Mouse (Mus musculus) hindbrain, embryonic 12.5 days (tissue): ENCODE results near the gene Dnm1. TPM values are rescaled to one million over a fixed set of nuclear protein-coding genes. Genes with fewer than 3 reads are reported as not detected.
A peak's percentile ranks its signal among the peaks of the same experiment; 100 is the strongest.

Source experiments
- ATAC-seq: fragments of 200-750 bp; cut with Nextera tagmentation; 2 replicates; pipeline ENCODE4 v1.8.0; 2017; ENCODE audit warnings: moderate TSS enrichment; ENCODE audit not compliant: low FRiP score
- H3K27ac ChIP-seq: fragments of 300-500 bp; sonication (generic); 2 replicates; pipeline ENCODE4 v1.5.1; 2016; ENCODE audit warnings: mild to moderate bottlenecking
- H3K27me3 ChIP-seq: fragments of 300-500 bp; sonication (generic); 2 replicates; pipeline ENCODE4 v1.6.1; 2016; ENCODE audit warnings: mild to moderate bottlenecking
- H3K36me3 ChIP-seq: fragments of 300-500 bp; sonication (generic); 2 replicates; pipeline ENCODE4 v1.6.1; 2016; ENCODE audit warnings: mild to moderate bottlenecking
- H3K4me1 ChIP-seq: fragments of 300-500 bp; sonication (generic); 2 replicates; pipeline ENCODE4 v1.6.1; 2016
- H3K4me2 ChIP-seq: fragments of 300-500 bp; sonication (generic); replicated peaks from 2 replicates; pipeline ENCODE4 v1.6.1; 2016; ENCODE audit warnings: mild to moderate bottlenecking
- H3K4me3 ChIP-seq: fragments of 300-500 bp; sonication (generic); 2 replicates; pipeline ENCODE4 v1.5.1; 2016; ENCODE audit warnings: mild to moderate bottlenecking
- H3K9ac ChIP-seq: fragments of 300-500 bp; sonication (generic); 2 replicates; pipeline ENCODE4 v1.6.1; 2016; ENCODE audit warnings: mild to moderate bottlenecking, moderate library complexity
- H3K9me3 ChIP-seq: fragments of 300-500 bp; sonication (generic); replicated peaks from 2 replicates; pipeline ENCODE4 v1.6.1; 2016; ENCODE audit warnings: mild to moderate bottlenecking
- WGBS: fragments of 180-500 bp; shearing (Covaris S2); methylation state at CpG from one replicate; pipeline ENCODE4 v1.1.7; 2016; 5-methylcytosine and 5-hydroxymethylcytosine counted together
- polyA plus RNA-seq: library from polyadenylated mRNA; unstranded; fragments of >200 nt; fragmentation: Nextera tagmentation; extraction: Ambion mirVana; gene quantifications from 2 replicates; pipeline ENCODE4 v1.2.1, GENCODE M21; 2016

Dnm1 gene
- polyA plus RNA-seq, 1 experiment from 2014 or later: 44.4 TPM

DNA sequence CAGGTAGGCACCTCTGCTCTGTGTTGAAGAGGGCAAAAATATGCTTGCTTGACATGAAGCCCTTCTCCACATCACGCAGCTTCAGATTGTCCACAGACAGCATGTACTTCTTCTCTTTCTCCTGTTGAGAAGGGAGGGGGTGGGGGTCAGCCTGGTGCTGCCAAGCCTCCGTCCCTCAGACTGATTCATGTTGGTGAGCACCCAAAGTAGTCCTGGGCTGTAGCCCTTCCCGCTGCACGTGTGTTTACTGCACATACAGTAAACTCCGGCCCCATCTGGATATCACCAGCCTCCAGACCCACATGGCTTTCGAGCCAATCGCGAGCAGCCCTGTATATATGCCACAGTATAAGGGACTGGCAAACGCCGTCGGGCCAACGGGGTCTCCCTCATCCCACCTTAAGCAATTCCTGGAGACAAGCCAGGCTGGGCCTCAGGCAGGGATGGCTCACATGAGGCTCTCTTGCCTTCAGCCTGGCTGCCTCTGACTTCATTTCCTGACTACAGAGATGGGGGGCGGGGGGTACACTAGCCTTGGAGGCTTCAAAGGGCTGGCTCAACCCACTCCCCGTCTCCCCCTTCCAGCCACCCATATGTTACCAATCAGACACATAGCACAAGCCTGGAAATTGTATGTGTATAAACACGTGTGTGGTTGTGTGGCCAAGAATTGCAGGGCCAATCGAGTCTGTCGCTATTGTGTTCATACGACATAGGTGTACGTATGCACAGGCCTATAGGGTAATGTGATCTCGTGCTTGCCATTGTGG, 36.1 kb downstream of the Dnm1 start:
- H3K9me3 ChIP-seq: no peaks in the 10 kb centered on the region
- 61% methylated on average over 20 of the region's 20 CpGs for WGBS
- H3K27me3 ChIP-seq: peaks cover 47% of the 10 kb centered on the region
- H3K4me2 ChIP-seq: peak overlapping the region; percentile 52; the same call in 1 of the 2 replicates
- peaks cover 53% of the 10 kb centered on the region for H3K4me1 ChIP-seq
- no peak overlapping the region for H3K4me3 ChIP-seq
- no peak overlapping the region for H3K9ac ChIP-seq
- no peak for ATAC-seq
- H3K27ac ChIP-seq: peak overlapping the region; percentile 87
- H3K36me3 ChIP-seq: no peaks in the 10 kb centered on the region

DNA sequence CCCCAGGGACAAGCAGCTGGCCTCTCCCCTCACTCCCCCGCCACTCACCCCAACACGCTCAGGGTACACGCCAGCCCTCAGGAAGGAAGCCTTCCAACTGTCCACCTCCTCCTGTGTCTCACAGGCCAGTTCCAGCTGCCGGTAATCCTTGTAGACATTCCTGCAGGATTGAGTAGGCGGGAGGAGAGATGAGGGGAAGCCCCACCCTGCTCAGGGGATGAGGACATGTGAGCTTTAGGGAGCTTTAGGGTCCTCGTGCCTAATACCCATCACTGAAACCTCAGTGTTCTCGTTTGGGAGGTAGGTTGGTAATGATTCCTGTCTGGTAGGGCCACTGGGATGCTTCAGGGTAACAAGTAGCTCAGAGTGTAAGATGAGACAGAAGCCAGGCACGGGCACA, 37.4 kb downstream of the Dnm1 start:
- H3K36me3 ChIP-seq: no peaks in the 10 kb centered on the region; the same call in 1 of the 2 replicates
- no peak overlapping the region for H3K4me3 ChIP-seq
- no peak overlapping the region for H3K9ac ChIP-seq
- peaks cover 51% of the 10 kb centered on the region for H3K27me3 ChIP-seq
- no peaks in the 10 kb centered on the region for H3K9me3 ChIP-seq
- ATAC-seq: no peak
- no peak overlapping the region for H3K4me2 ChIP-seq
- peak overlapping the region; percentile 69 for H3K27ac ChIP-seq
- H3K4me1 ChIP-seq: peaks cover 61% of the 10 kb centered on the region
- WGBS: 24% methylated on average over 8 of the region's 8 CpGs

DNA sequence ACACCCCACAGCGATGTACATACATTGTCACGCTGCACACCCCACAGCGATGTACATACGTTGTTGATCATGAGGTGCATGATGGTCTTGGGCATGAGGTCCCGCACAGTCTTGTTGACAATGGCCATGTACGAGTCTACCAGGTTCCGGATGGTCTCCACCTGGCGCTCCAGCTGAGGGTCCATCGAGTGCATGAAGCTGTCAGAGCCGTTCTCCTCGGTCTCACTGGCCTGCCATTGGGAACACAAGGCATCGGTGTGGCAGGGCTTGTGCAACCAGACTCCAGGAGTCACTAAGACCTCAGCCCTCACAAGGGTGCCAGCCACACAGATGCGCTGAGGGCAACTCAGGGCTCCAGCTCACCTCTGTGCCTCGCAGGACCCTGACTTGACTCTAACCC, 38.3 kb downstream of the Dnm1 start:
- ATAC-seq: no peak
- Histone ChIP-seq H3K4me2 (no peak overlapping the region), H3K36me3 (peaks cover 6% of the 10 kb centered on the region), H3K27me3 (peaks cover 51% of the 10 kb centered on the region), H3K4me1 (peaks cover 62% of the 10 kb centered on the region), H3K9me3 (no peaks in the 10 kb centered on the region), H3K9ac (no peak overlapping the region), H3K27ac (peak overlapping the region; percentile 69; the same call in 1 of the 2 replicates), H3K4me3 (no peak overlapping the region)
- WGBS: 94% methylated on average over 14 of the region's 14 CpGs

DNA sequence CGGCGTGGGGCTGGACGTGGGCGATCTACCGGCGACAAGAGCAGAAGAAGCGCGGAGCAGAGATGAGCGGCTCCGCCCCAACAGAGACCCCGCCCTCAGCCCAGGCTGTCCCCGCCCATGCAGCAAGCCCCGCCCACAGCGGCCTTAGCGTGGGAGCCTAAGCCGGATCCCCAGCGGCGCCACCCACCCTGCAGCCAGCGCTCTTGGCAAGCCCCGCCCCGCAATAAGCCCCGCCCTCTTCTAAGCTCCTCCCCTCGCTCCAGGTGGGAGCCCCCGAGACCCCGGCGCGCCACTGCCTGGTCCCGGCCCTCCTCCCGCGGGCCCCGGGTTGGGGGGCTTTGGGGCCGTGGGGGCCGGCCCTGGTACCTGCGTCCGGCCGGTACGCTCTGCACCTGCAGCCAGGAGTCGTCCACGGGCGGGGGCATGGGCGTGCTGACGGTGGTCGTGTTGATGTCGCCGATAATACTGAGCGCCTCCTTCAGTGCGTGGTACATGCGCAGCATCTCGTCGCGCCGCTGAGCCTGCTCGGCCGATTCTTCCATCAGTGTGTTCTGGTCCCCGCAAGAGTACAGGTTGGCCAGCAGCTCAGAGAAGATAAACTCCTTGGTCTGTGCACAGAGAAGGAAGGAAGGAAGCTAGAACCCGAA, 40.7 kb downstream of the Dnm1 start:
- H3K27ac ChIP-seq: peak overlapping the region; percentile 46; the same call in 1 of the 2 replicates
- peaks cover 36% of the 10 kb centered on the region for H3K27me3 ChIP-seq
- H3K4me2 ChIP-seq: peak overlapping the region; percentile 94
- peak overlapping the region; percentile 54 for H3K4me3 ChIP-seq
- peak overlapping the region; percentile 86 for H3K9ac ChIP-seq
- peaks cover 22% of the 10 kb centered on the region for H3K36me3 ChIP-seq
- no peaks in the 10 kb centered on the region for H3K9me3 ChIP-seq
- WGBS: under 1% methylated on average over 53 of the region's 56 CpGs
- H3K4me1 ChIP-seq: peaks cover 42% of the 10 kb centered on the region
- ATAC-seq: peak; percentile 62

DNA sequence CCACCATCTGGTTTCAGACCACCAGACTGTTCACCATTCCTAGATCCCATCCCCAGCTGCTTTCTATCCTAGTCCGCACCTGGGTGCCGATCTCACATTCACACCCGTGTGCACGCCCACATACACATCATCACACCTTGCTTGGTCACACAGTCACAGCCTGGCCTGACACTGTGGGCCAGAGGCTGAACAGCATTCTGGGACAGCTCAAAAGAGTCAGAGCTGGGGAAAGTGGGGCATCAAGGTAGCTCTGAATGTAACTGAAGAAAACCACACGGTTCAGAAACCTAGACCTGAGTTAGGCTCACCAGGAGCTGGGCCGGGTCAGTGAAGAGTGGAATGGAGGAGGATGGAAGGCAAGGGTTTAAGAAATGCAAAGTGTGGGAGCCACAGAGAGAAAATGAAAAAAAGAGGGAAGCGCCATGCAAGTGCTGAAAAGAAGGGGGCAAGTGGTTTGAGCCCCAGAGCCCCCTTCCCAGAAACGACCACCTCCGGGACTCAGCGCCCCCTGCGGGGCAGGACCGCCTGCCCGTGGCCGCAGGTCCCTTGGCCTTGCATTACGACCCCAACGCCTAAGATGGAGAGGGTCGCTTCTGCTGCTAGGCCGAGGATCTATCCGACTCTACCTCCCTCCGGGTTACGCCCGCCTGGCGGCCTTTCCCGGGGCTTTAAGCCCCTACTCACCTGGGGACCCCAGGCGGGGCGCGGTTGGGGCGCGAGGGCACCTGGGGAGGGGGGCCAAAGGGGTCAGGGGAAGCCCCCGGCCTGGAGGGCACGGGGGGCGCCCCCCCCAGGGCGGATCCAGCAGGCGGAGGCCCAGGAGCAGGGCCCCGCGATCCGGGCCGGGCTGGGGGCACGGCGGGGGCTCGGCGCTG, 41.5 kb downstream of the Dnm1 start:
- Histone ChIP-seq H3K9ac (peak overlapping the region; percentile 86), H3K4me1 (peaks cover 35% of the 10 kb centered on the region), H3K36me3 (peaks cover 28% of the 10 kb centered on the region), H3K4me3 (peak overlapping the region; percentile 54), H3K27ac (peak overlapping the region; percentile 18; the same call in 1 of the 2 replicates), H3K27me3 (peaks cover 28% of the 10 kb centered on the region), H3K4me2 (peak overlapping the region; percentile 94), H3K9me3 (no peaks in the 10 kb centered on the region)
- WGBS: 10% methylated on average over 40 of the region's 42 CpGs
- ATAC-seq: 0 out of 2 replicates have a peak, but pooled peaks have one; percentile 7

DNA sequence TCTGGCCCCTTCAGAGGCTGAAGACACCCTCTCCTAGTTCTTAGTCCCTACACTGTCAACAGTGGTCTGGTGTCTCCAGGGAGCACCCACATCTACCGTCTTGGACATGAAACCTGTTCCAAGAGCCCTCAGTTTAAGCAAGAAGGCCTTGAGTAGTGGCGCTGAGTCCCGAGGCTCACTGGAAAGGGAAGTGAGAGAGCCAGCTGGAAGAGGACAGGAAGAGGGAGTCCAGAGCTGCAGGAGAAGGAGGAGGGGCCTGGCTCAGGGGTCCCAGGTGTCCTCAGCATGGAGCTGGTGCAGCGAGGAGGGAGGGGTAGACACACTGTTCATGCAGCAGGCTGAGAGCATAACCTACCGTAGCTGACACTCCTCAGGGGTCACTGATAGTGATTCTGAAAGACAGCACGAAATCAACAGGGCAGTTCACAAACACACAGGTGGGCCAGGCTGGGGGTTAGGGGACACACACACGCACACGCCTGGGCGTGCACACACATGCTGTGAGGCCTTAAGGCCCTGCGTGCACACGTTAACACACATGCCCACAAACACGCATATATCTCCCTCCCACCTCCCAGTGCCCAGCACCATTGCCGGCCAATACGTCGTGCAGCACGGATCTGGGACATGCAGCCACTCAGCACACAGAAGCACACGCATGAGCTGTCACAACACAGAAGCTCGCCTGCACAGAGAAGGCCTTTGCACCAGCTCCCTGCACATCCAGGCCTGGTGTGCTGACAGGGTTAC, 42.9 kb downstream of the Dnm1 start:
- H3K4me2 ChIP-seq: peak overlapping the region; percentile 94
- peaks cover 21% of the 10 kb centered on the region; the same call in 1 of the 2 replicates for H3K27me3 ChIP-seq
- no peak overlapping the region; the same call in 1 of the 2 replicates for H3K4me3 ChIP-seq
- H3K4me1 ChIP-seq: peaks cover 25% of the 10 kb centered on the region
- ATAC-seq: no peak
- H3K27ac ChIP-seq: no peak overlapping the region
- no peak overlapping the region for H3K9ac ChIP-seq
- no peaks in the 10 kb centered on the region for H3K9me3 ChIP-seq
- 87% methylated on average over 18 of the region's 18 CpGs for WGBS
- peaks cover 42% of the 10 kb centered on the region for H3K36me3 ChIP-seq

DNA sequence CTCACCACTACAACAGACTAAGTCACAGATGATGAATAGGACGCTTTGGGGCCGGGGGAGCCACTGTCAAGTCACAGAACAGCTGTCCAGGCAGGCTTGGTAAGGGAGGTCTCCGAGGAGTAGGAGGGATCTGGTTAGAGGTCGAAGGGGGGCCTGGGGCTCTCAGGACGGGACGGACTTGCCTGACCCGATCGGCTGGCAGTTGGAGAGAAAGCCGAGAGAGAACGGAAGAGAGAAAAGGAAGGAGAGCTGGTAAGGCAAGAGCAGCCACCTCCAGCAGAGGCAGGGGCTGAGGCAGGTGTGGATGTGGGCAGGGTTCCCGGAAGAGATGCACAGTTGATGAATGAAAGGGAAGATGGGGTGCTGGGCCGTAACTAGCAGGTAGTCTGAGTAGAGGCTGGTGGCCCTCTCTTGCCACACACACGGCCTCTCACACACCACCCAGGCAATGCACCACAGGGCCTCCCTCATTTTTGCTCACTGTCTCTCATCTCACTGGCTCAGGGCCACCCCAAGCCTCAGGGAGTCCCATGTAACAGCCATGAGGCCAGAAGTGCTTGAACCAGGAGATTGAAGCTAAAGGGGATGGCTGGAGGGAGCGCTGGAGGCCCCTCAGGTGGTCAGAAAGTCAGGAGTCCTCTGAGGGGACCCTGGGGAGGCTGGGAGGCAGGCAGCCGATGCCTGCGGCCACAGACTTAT, 44.1 kb downstream of the Dnm1 start:
- ATAC-seq: no peak
- no peaks in the 10 kb centered on the region for H3K9me3 ChIP-seq
- H3K27ac ChIP-seq: no peak overlapping the region
- 82% methylated on average over 16 of the region's 16 CpGs for WGBS
- H3K4me3 ChIP-seq: no peak overlapping the region
- H3K4me2 ChIP-seq: no peak overlapping the region
- H3K4me1 ChIP-seq: peaks cover 26% of the 10 kb centered on the region
- peaks cover 16% of the 10 kb centered on the region; the same call in 1 of the 2 replicates for H3K27me3 ChIP-seq
- no peak overlapping the region for H3K9ac ChIP-seq
- H3K36me3 ChIP-seq: peaks cover 55% of the 10 kb centered on the region

DNA sequence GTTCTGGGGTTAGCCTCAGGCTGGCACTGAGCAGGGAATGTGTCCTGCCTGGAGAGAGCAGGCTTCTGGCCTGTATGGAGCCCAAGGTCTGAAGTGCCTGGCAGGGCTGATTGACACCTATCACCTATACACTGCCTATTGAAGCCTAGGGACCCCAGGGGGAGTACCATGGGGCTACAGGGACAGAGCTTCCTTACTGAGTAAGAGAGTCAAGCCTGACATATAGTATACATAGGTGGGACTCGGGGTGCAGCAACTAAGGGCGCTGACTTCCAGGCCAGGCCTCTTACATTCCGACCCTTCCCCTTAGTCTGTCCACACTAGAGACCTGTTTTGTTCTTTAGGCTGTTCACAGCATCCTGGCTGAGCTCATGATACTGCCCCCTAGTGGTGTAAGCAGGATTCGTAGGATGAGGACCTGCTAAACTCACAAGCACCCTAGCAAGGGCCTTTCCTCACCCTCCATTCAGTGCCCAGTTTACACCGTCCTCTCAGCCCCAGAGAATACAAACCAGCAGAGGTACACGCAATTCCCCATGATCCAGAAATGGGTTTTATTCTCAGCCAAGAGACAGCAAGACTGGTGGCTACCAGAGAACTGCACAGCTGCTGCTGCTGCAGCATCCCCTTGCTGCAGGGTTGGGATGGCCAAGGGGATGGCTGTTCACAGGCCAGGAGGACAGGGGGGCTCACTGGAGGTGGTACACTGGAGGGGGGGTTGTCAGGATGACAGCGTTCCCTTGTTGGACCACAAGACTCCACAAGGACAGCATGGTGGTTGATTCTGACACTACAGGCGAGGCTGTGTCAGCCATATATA, 45.0 kb downstream of the Dnm1 start:
- H3K9ac ChIP-seq: no peak overlapping the region
- no peak overlapping the region for H3K27ac ChIP-seq
- peaks cover 12% of the 10 kb centered on the region; the same call in 1 of the 2 replicates for H3K27me3 ChIP-seq
- 55% methylated on average over 8 of the region's 8 CpGs for WGBS
- peaks cover 29% of the 10 kb centered on the region for H3K4me1 ChIP-seq
- peaks cover 64% of the 10 kb centered on the region for H3K36me3 ChIP-seq
- no peak overlapping the region for H3K4me2 ChIP-seq
- no peak overlapping the region for H3K4me3 ChIP-seq
- no peaks in the 10 kb centered on the region for H3K9me3 ChIP-seq
- no peak for ATAC-seq

DNA sequence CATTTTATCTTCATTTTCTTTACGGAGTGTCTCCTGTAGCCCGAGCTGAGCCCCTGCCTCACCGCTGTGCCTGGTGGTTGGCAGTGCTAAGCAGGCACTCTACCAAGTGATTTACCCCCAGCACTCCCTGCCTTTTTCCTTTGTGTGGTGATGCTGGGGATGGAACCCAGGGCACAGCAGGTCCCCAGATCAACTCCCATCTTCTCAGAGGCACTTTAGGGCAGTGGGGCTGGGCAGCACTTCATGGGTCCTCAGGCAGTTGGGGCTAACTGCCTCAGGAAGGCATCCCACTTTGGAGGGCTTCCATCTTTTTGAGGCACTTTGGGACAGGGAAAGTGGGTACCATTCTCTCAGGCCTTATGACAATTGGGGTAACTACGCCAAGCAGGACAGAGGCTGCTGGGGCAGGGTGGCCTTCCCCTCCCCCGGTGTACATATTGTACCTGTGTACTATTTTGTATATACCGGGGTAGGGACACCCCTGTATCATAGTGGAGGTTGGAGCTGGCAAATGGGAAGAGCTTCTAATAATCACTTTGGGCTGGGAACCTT, 45.8 kb downstream of the Dnm1 start:
- 92% methylated on average over 6 of the region's 6 CpGs for WGBS
- Histone ChIP-seq H3K4me3 (no peak overlapping the region), H3K27ac (no peak overlapping the region), H3K9ac (no peak overlapping the region), H3K9me3 (no peaks in the 10 kb centered on the region), H3K27me3 (peaks cover 5% of the 10 kb centered on the region; the same call in 1 of the 2 replicates), H3K4me1 (peaks cover 27% of the 10 kb centered on the region), H3K36me3 (peaks cover 72% of the 10 kb centered on the region), H3K4me2 (no peak overlapping the region)
- ATAC-seq: no peak

DNA sequence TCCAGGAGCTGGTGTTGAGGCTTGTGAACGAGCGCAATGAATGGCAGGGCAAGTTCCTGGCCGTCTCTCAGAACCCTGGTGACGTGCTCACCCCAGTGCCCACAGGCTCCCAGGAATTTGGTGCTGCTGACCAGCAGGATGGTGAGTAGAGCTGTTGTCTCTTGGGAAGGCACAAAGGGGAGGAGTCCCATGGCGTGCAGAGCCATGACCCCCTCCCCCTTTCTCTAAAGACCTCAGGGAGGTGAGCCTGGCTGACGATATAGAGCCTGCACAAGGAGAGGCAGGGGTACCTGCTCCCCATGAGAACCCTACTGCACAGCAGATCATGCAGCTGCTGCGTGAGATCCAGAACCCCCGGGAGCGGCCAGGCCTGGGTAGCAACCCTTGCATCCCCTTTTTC, 47.0 kb downstream of the Dnm1 start:
- WGBS: 77% methylated on average over 9 of the region's 9 CpGs

More for the DNA sequence above, 47.0 kb downstream of the Dnm1 start:
- H3K36me3 ChIP-seq: peaks cover 78% of the 10 kb centered on the region
- ATAC-seq: no peak
- no peaks in the 10 kb centered on the region for H3K27me3 ChIP-seq
- H3K4me1 ChIP-seq: peaks cover 15% of the 10 kb centered on the region
- no peak overlapping the region for H3K27ac ChIP-seq
- no peak overlapping the region for H3K9ac ChIP-seq
- no peak overlapping the region for H3K4me3 ChIP-seq
- H3K4me2 ChIP-seq: no peak overlapping the region
- no peaks in the 10 kb centered on the region for H3K9me3 ChIP-seq
